Mouse (Mus musculus): ENCODE results near the gene Dysf. TPM values are rescaled to one million over a fixed set of nuclear protein-coding genes. Genes with fewer than 3 reads are reported as not detected.
A peak's percentile ranks its signal among the peaks of the same experiment; 100 is the strongest.

The Dysf gene
- total RNA-seq, 2 experiments from 2014 or later: 96.4 to 109 TPM

GRCm38 (mm10) chr6:84233783-84234182 is 225.4 kb downstream of the Dysf start:
- DNase-seq: peak; percentile 50

- DNase-seq: no peak
These were observed 227.0 kb downstream of the Dysf start for GRCm38 (mm10) chr6:84235365-84235764.

- peak; percentile 61 for DNase-seq
These were observed 235.0 kb downstream of the Dysf start for GRCm38 (mm10) chr6:84243385-84243784.

GRCm38 (mm10) chr6:84246101-84246760 is 237.8 kb downstream of the Dysf start:
- DNase-seq: no peak

- DNase-seq: no peak
These were observed 238.6 kb downstream of the Dysf start for GRCm38 (mm10) chr6:84246979-84247378.

Other genes with a start within 250 kb of the Dysf start
- gene Ankrd53, start 245.9 kb upstream of the Dysf start, total RNA-seq (2021): not detected
- gene Tex261, start 232.8 kb upstream of the Dysf start, total RNA-seq (2021): 10 to 100 TPM; 85.2 to 85.8 TPM
- 10 to 100 TPM; 40.2 to 40.6 TPM for gene Nagk, start 213.6 kb upstream of the Dysf start, total RNA-seq (2021)
- 10 to 100 TPM; 22.5 to 22.6 TPM for gene Paip2b, start 176.8 kb upstream of the Dysf start, total RNA-seq (2021)
- gene Zfp638, start 141.5 kb upstream of the Dysf start, total RNA-seq (2021): 10 to 100 TPM; 67.9 to 75.3 TPM